Mouse (Mus musculus): ENCODE measurements at regions not wholly inside any gene's neighbourhood (a gene's known extent, or its start where the extent isn't known, plus 50 kb on each side); places are given as distances from the start of the nearest gene placed in this dataset.

DNA sequence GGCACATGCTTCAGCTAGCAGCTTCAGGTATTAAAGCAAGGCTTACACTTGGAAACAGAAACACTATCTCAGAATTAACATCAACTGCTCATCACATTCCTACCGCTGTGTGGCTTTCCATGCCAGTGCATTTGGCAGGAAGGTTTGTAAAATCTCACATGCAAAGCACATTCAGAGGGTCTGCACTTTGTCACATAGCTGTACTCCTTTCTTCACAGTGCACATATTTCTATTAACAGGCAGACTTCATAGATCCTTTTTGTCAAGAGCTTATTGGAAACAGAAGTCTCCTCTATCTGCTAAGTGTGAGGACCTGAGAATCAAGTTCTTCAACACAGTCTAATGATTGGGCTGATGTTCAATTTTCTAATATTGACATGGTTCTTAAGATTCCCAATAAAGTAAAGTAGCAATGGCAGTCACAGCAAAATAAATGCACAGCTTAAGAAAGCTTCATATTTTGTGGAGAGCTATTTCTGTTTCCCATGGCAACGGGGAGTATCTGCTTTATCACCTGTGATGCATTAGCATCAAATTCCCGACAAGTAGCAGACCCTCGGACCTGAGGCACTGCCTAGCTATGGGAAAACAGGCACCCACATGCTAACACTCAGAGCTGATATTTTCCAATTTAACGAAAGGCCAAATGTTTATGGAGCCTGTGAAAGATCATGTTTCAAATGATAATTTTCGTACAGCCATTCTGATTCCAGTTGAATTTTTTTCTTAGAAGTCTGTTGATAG lies 876.8 kb upstream of the Igfbp7 start:
- Histone ChIP-seq H3K4me3 (ENCODE audit: low read depth, low read length) (no peak overlapping the region), H3K9ac (ENCODE audit: low read length) (no peak overlapping the region), H3K4me2 (replicated peaks; ENCODE audit: low read depth) (no peak overlapping the region), H3K27ac (replicated peaks) (no peak overlapping the region), H3K4me1 (replicated peaks; ENCODE audit: control insufficient read depth, insufficient read depth) (no peaks in the 10 kb centered on the region), H3K27me3 (ENCODE audit: control insufficient read depth, insufficient read depth, low read length) (no peaks in the 10 kb centered on the region), H3K9me3 (ENCODE audit: control insufficient read depth, low read length) (no peaks in the 10 kb centered on the region), H3K36me3 (ENCODE audit: control insufficient read depth, insufficient read depth, low read length) (no peaks in the 10 kb centered on the region)
- DNase-seq (ENCODE audit: low spot score), result no peak
- no peak for ATAC-seq (ENCODE audit: low FRiP score, low TSS enrichment)
- WGBS, result 52% methylated on average over 6 of the region's 6 CpGs
- TF ChIP-seq CTCF (IDR thresholded peaks at IDR 0.05; ENCODE audit: low read depth), result peak; percentile 47
- no peak for TF ChIP-seq EP300 (optimal IDR thresholded peaks at IDR 0.05)

DNA sequence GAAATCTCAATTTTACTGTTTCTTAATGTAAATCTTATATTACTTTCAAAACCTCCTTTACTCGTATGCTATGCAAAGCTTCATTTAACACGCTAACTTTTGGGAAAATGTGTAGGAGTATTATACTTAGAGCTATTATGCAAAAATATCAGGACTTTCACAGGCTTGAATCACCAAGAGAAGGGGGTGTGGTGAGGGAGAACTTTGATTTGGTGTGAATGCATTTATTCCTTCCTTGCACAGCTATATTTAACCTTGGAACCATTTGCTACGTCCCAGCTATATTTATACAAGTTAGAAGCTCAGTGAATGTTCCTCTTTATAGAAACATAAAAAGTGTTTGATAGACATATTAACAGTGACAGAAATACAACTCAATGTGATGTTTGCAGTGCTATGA lies 843.6 kb upstream of the Igfbp7 start:
- WGBS, result 72% methylated on average over 3 of the region's 3 CpGs
- no peak overlapping the region for H3K4me3 ChIP-seq (ENCODE audit: low read depth, low read length)
- TF ChIP-seq CTCF (IDR thresholded peaks at IDR 0.05; ENCODE audit: low read depth) (no peak), EP300 (optimal IDR thresholded peaks at IDR 0.05) (no peak)
- H3K27me3 ChIP-seq (ENCODE audit: control insufficient read depth, insufficient read depth, low read length), result no peaks in the 10 kb centered on the region
- no peaks in the 10 kb centered on the region for H3K9me3 ChIP-seq (ENCODE audit: control insufficient read depth, low read length)
- DNase-seq (ENCODE audit: low spot score) (no peak), ATAC-seq (ENCODE audit: low FRiP score, low TSS enrichment) (no peak)
- H3K4me1 ChIP-seq (replicated peaks; ENCODE audit: control insufficient read depth, insufficient read depth), result no peaks in the 10 kb centered on the region
- no peaks in the 10 kb centered on the region for H3K36me3 ChIP-seq (ENCODE audit: control insufficient read depth, insufficient read depth, low read length)
- H3K9ac ChIP-seq (ENCODE audit: low read length), result no peak overlapping the region
- H3K4me2 ChIP-seq (replicated peaks; ENCODE audit: low read depth), result no peak overlapping the region
- no peak overlapping the region for H3K27ac ChIP-seq (replicated peaks)

DNA sequence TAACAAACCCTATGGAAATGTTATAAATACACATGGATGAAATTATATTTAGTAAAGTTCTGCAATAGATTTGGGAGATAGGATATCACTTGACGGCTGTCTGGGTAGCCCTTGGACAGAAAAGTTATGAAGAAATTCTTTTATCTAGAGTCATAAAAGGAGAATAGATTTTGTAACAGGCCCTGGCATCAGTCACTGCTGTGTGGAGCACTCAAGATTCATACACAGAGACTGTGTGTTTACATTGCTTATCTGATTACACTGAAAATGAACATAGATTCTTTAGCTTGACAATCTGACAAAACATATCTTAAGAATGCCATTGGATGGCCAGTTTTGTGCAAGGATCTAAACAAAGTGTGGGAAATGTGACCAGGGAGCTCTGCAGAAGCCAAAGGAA lies 805.9 kb upstream of the Igfbp7 start:
- H3K9ac ChIP-seq (ENCODE audit: low read length), result no peak overlapping the region
- TF ChIP-seq CTCF (IDR thresholded peaks at IDR 0.05; ENCODE audit: low read depth), result no peak
- no peak for TF ChIP-seq EP300 (optimal IDR thresholded peaks at IDR 0.05)
- H3K27me3 ChIP-seq (ENCODE audit: control insufficient read depth, insufficient read depth, low read length), result no peaks in the 10 kb centered on the region
- no peaks in the 10 kb centered on the region for H3K4me1 ChIP-seq (replicated peaks; ENCODE audit: control insufficient read depth, insufficient read depth)
- H3K4me2 ChIP-seq (replicated peaks; ENCODE audit: low read depth), result no peak overlapping the region
- no peaks in the 10 kb centered on the region for H3K36me3 ChIP-seq (ENCODE audit: control insufficient read depth, insufficient read depth, low read length)
- H3K4me3 ChIP-seq (ENCODE audit: low read depth, low read length), result no peak overlapping the region
- no peaks in the 10 kb centered on the region for H3K9me3 ChIP-seq (ENCODE audit: control insufficient read depth, low read length)
- 48% methylated on average over 1 of the region's 1 CpGs for WGBS
- H3K27ac ChIP-seq (replicated peaks), result no peak overlapping the region
- DNase-seq (ENCODE audit: low spot score) (no peak), ATAC-seq (ENCODE audit: low FRiP score, low TSS enrichment) (no peak)
